ENCODE assay signal across 8 mouse cellular contexts in the genomic region with DNA sequence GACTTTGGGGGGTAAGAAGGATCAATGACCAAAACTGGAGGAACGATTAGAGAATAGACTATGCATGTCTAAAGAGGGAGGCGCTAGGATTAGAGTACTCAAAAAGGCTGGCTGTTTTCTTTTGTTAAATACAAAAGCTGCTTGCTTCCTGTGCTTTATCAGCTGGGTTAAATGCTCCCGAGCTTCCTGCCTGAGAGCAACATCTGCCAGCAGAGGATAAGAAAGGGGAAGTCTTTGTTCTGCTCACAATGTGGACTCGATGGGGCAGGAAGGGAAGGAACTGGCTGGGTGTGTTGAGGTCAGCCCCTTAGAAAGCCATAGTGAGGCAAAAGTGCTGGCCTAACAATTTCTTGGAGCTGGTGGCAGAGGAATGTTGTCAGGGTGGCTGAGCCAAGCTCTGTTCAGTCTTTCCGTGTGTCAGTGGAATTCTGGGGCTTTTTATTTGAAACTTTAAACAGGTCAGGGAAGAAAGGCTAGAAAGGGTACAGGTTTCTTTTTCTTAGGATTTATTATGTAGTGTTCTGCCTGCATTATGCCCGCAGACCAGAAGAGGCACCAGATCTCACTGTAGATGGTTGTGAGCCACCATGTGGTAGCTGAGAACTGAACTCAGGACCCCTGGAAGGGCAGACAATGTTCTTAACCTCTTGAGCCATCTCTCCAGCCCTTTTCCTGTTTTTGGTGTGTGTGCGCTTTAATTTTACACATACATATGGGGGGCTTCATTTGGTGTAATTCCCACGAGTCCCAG. TPM values are rescaled to one million over a fixed set of nuclear protein-coding genes. Genes with fewer than 3 reads are reported as not detected.
DNase-seq lines count a peak whose midpoint lies in the region; ATAC-seq lines count a peak whose summit lies in the region.

No protein-coding gene starts in this region.

- no peaks in the 10 kb centered on the region for H3K27me3 ChIP-seq in midbrain, embryonic 15.5 days (replicated peaks)

- H3K9me3 ChIP-seq in midbrain, embryonic 15.5 days = no peaks in the 10 kb centered on the region

- H3K4me1 ChIP-seq in midbrain, embryonic 15.5 days = no peaks in the 10 kb centered on the region

- ATAC-seq in midbrain, embryonic 15.5 days (replicated peaks) = 0 out of 2 replicates have a peak, but pooled peaks have one; percentile 25

- H3K36me3 ChIP-seq in midbrain, embryonic 15.5 days (replicated peaks) = peaks cover 27% of the 10 kb centered on the region

- H3K4me3 ChIP-seq in midbrain, embryonic 15.5 days = no peak overlapping the region

- H3K9ac ChIP-seq in midbrain, embryonic 15.5 days = no peak overlapping the region

- intact Hi-C loops in heart, postnatal 10 days (cut with DNase I) = no loop called here

- peak; percentile 56 to 68 for DNase-seq in right cerebral cortex, postnatal 10 days (ENCODE audit: low spot score in 2 of 2)
- no peak for DNase-seq in right cerebral cortex, postnatal 36 days (ENCODE audit: low spot score in 2 of 2)
- DNase-seq in embryo, embryonic 11 days = peak; percentile 55
- DNase-seq in heart, postnatal 10 days = peak; percentile 79 to 80
- DNase-seq in liver = peak; percentile 55
- DNase-seq in frontal cortex, postnatal 14 days (ENCODE audit: low spot score in 2 of 2) = no peak
- no peak for DNase-seq in frontal cortex, postnatal 10 days (ENCODE audit: low spot score in 2 of 2)

- H3K27ac ChIP-seq in midbrain, embryonic 15.5 days = no peak overlapping the region

- WGBS in midbrain, embryonic 15.5 days = 32% methylated on average over 8 of the region's 8 CpGs

- no peak overlapping the region for H3K4me2 ChIP-seq in midbrain, embryonic 15.5 days

RNA-seq across cellular contexts. Expression of gene Cep68, which starts 17.9 kb away (rescaled TPM):
- total RNA-seq in heart, postnatal 10 days (2021) = 10 to 100 TPM; 40.0 to 42.7 TPM
- polyA plus RNA-seq in midbrain, embryonic 15.5 days (2015; fragmentation: Nextera tagmentation; extraction: Ambion mirVana) = 29.3 and 29.4 TPM in 2 replicates

RNA-seq across cellular contexts. Expression of gene Rab1a, which starts 30.1 kb away (rescaled TPM):
- total RNA-seq in heart, postnatal 10 days (2021) = 100 to 1,000 TPM; 163 to 167 TPM
- polyA plus RNA-seq in midbrain, embryonic 15.5 days (2015; fragmentation: Nextera tagmentation; extraction: Ambion mirVana) = 272 and 286 TPM in 2 replicates

Comparison
In these comparisons a context has a peak if more than half of its experiments do, and no peak if none do; other contexts are left out.
1. DNase-seq: peak in right cerebral cortex, postnatal 10 days (2 of 2), embryo, embryonic 11 days (single experiment), heart, postnatal 10 days (2 of 2) and liver (single experiment); none in right cerebral cortex, postnatal 36 days (0 of 2), frontal cortex, postnatal 14 days (0 of 2) and frontal cortex, postnatal 10 days (0 of 2).